Mouse (Mus musculus): Measurements from ENCODE around the gene Cmip.

The Cmip gene

GRCm38 (mm10) chr8:117257821-117258575, 1.1 kb downstream of the Cmip start:
- DNase-seq (ENCODE audit: low spot score in 2 of 2), result peak; percentile 56 to 60

GRCm38 (mm10) chr8:117258576-117259040, 1.7 kb downstream of the Cmip start:
- no peak for DNase-seq (ENCODE audit: low spot score in 2 of 2)

GRCm38 (mm10) chr8:117259431-117260001, 2.7 kb downstream of the Cmip start:
- no peak for DNase-seq (ENCODE audit: low spot score in 2 of 2)

DNA sequence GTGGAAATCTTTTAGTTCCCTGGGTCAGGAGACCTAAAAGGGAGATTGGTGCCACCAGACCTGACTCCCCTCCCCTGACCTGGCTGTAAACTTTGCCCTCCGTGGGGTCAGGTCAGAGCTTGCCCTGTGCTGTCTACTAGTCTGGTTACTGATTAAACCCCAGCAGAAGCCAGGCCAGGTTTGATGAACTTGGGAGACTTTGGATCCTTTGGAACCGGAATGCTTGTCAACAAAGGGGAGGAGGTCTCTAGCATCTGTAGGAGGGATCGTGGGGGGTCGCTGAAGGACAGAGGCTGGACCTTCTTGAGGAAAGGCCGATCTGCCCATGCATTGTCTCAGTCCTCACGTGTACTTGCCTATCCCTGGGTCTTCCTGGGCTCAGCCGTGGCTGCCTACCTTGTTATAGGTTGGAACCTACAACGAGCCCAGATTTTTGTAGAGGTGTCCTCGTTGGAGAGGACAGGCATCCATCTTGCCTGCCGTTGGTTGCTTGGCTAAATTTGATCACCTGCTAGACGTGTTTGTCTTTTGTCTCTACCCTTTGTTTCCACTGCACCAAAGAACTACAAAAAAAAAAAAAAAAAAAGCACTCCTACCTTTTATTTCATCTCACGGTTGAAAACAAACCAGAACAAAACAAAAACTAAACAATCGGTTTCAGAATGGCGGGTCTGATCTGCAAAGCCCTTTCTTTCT, 3.5 kb downstream of the Cmip start:
- no peak for DNase-seq (ENCODE audit: low spot score in 2 of 2)

DNA sequence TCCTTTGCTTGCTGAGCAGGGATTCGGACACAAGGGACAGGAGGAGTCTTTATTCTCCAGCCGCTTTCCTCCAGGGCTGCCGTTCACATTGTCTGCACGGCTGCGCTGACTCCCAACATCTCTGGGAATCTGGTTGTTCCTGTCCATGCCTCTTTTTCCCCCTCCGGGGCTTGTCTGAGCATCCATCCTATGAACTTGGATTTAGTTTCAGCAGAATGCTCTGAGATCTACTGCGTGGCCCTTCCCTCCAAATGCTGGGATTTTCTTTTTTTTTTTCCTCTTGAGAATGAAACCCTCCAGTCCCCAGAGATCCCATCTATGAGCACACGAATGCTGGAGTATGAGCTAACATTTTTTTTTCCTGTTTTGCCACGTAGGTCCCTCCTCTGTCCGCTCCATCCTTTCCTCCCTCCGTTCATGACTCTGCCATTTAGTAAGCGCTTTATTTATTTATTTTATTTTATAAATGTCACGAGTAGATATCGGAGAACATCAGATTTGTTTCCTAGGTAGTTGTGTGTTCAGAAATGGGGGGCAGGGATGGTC, 4.1 kb downstream of the Cmip start:
- no peak for DNase-seq (ENCODE audit: low spot score in 2 of 2)

- no peak for DNase-seq (ENCODE audit: low spot score in 2 of 2)
Observed at GRCm38 (mm10) chr8:117261702-117262101, 4.8 kb downstream of the Cmip start.

DNA sequence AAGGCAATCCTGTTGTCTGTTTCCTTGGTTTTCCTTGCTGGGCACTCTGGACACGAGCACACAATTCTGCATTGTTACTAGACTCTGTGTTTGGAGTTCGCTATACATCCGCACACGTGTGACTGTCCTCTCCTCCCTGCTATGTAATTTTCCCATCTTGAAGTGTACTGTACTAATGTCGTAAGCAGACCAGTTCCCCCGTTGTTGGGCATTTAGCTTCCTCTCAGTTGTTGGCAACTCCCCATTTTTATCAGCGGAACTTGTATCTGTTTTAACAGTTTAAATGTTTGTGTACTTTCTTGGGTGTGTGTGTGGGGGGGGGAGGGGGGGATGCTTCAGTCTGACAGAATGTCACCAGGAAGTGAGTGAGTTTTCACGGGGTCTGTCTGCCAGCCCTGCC, 5.8 kb downstream of the Cmip start:
- no peak for DNase-seq (ENCODE audit: low spot score in 2 of 2)

GRCm38 (mm10) chr8:117263442-117263841, 6.6 kb downstream of the Cmip start:
- no peak for DNase-seq (ENCODE audit: low spot score in 2 of 2)

DNA sequence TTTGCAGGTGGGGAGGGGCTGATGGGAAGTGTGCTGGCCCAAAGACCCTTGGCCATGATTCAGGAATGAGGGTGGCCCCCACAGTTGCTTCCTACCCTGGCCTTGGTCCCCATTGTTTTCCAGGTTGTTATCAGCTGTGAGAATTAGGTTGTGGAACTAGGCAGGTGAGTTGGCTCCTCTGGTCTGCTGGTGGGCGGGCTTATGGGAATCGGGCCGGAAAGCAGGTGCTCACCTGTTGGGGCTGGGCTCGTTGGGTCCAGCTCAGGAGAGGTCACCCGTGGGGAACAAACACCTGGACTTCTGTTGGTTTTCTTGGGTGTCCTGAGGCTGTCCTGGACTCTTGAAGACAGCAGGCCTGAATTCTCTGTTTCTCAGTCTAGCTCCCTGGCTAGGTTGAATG, 8.2 kb downstream of the Cmip start:
- DNase-seq (ENCODE audit: low spot score in 2 of 2), result no peak

DNA sequence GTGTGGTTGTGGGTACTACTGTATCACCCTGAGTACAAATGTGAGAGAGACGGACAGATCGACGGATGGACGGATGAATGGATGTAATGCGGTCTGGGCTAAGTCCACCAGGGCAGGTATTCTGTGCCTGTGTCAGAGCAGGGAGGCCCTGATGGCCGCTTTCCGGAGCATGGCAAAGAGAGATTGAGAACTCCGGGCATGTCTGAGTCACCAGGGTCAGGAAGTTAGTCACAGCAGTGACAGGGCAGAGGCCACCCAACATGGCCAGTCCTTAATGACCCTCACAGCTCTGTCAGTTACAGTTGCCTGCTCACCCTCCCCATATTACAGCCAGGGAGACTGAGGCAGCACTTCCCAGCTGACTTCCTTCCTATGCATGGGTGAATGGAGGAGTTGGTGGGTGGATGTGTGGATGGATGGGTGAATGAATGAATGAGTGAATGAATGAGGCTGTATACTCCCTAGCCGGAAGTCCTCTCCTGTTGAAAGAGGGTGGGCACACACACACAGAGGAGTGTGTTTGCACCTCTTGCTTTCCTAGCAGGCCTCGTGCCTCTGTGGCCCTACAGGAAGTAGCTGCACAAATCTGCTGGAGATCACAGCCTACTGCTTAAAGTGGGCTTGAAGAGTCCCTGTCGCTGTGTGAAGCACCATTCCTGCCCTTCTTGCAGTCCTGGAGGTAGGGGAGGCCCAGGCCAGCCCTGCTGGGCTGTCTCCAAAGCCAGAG, 10.7 kb downstream of the Cmip start:
- no peak for DNase-seq (ENCODE audit: low spot score in 2 of 2)

GRCm38 (mm10) chr8:117278234-117278633, 21.4 kb downstream of the Cmip start:
- DNase-seq (ENCODE audit: low spot score in 2 of 2), result no peak

GRCm38 (mm10) chr8:117278668-117279132, 21.8 kb downstream of the Cmip start:
- DNase-seq (ENCODE audit: low spot score in 2 of 2), result no peak

- no peak for DNase-seq (ENCODE audit: low spot score in 2 of 2)
Observed at GRCm38 (mm10) chr8:117280488-117280887, 23.6 kb downstream of the Cmip start.

DNA sequence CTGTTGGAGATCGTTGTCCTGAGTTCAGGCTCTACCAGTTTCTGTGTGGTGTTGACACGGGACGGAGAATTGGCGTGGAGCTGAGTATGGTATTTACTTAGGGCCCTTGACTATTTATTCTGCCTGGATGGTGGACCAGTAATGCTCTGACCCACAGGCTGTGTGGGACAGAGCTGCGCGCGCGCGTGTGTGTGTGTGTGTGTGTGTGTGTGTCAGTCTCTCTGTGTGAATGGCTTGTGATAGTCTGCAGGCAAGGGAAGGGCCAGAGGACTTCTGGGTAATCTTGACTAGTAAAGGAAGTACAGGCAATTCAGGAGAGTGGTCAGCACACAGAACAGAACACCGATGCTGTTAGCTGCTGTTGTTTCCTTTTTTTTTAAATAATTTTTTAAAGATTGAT, 24.8 kb downstream of the Cmip start:
- no peak for DNase-seq (ENCODE audit: low spot score in 2 of 2)

DNA sequence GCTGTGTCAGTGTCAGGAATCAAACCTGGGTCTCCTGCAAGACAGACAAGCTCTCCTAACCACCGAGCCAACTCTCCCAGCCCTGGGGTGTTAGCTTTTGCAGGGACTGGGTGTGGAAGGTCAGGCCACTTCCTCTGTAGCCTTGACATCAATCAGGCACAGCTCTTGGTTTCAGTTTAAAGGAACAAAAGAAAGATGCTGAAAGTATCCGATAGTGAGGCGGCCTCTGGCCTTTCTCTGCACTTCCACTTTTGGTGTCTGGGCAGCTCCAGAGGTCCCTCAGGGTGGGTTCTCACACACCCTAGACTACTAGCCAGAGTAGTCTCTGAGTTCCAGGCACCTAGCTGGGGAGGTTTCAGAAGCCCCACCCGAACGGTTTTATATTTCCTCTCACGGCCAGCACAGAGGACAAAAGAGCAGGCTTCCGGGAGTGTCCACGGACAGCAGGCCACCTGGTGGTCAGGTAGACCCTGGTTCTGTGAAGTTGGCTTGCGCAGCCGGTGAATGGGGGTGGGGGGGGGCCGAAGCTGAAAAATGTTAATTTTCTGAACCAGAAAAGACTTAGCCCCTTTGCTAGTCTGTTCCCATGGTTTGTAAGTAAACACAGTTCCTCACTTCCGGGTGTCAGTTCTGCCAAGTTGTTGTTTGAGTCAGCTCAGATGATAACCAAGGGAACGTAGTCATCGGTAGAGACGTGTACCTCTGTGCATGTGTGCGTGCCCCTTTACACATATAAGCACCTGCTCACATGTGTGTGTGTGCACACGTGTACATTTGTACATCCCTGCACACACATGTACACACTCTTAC, 25.5 kb downstream of the Cmip start:
- DNase-seq (ENCODE audit: low spot score in 2 of 2), result no peak

DNA sequence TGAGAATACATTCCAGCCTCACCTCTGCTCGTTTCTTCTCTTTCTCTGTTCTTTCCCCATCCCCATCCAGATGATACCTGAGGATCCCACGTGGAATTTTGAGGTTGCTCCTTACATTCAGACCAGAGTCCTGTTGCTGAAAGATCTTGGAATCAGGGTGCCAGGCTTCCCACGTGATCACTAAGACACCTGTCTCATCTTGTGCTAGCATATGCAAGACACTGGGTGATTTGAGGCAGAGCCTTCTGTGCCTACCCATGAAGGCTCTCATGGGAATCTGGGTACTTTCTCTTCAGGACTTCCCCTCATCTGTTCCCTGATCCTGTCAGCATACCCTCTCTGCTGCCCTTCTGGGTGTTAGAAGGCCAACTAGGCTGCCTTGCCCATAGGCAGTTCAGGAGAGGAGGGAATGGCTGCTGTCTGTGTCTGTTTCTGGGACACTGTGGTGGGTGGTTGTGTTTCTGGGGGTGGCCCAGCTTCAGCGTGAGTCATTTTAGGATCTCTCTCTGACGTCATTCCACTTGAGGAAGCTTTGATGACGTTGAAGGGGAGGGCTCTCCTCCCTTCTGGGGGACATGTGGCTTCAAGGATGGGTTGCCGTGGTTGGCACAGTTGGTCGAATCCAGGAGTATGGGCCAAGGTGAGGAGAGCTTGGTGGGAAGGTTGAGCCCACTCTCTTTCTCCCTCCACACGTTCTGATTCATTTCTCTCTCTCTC, 28.1 kb downstream of the Cmip start:
- no peak for DNase-seq (ENCODE audit: low spot score in 2 of 2)

- no peak for DNase-seq (ENCODE audit: low spot score in 2 of 2)
Observed at GRCm38 (mm10) chr8:117287966-117288365, 31.1 kb downstream of the Cmip start.

- DNase-seq (ENCODE audit: low spot score in 2 of 2), result no peak
Observed at GRCm38 (mm10) chr8:117289016-117289415, 32.2 kb downstream of the Cmip start.

DNA sequence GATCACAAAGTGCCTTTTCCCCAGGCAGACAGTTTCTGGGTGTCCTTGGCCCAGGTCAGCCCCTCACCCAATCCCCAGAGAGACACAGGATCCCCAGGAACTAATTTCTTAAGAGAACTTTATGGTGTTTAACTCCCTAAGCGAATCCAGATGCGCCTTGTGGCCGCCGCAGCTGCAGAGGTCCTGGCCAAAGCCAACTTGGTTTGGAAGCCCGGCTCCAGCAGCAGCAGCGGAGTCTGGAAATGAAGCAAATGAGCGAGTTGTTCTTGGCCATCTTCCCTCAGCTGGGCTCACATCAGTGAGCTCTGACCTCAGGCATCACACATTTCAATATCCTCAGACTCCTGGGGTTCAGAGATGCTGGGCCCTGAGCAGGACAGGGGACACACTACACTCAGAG, 33.6 kb downstream of the Cmip start:
- DNase-seq (ENCODE audit: low spot score in 2 of 2), result no peak

GRCm38 (mm10) chr8:117292262-117292661, 35.4 kb downstream of the Cmip start:
- no peak for DNase-seq (ENCODE audit: low spot score in 2 of 2)

Measured in thymus, postnatal 10 days (tissue).